Mouse (Mus musculus): ENCODE measurements around the gene Cpt1c.
"Not testable (repeated sequence)": the region's sequence is repeated elsewhere in the genome, so short reads cannot be mapped to it uniquely, and the experiment has no call there.

Cpt1c gene

GRCm38 (mm10) chr7:44974383-44975116, at the start of gene Cpt1c:
TSS of gene Cpt1c (minus strand) at chr7:44974851.
- no peak for DNase-seq (ENCODE audit: extremely low read depth, low read depth, low spot score)

GRCm38 (mm10) chr7:45023711-45024110, 49.1 kb upstream of the Cpt1c start:
- not testable (repeated sequence) for DNase-seq (ENCODE audit: extremely low read depth, low read depth, low spot score)

GRCm38 (mm10) chr7:45020225-45020624, 45.6 kb upstream of the Cpt1c start:
- no peak for DNase-seq (ENCODE audit: extremely low read depth, low read depth, low spot score)

GRCm38 (mm10) chr7:45019031-45019571, 44.5 kb upstream of the Cpt1c start:
- DNase-seq (ENCODE audit: extremely low read depth, low read depth, low spot score), result peak; percentile 70

- DNase-seq (ENCODE audit: extremely low read depth, low read depth, low spot score), result peak; percentile 97
These were observed 42.8 kb upstream of the Cpt1c start, which contains the start of gene Rras for GRCm38 (mm10) chr7:45017242-45018061. TSS of gene Rras (plus strand) at chr7:45017961.

- DNase-seq (ENCODE audit: extremely low read depth, low read depth, low spot score), result no peak
These were observed 42.1 kb upstream of the Cpt1c start for GRCm38 (mm10) chr7:45016761-45017160.

GRCm38 (mm10) chr7:45015957-45016612, 41.4 kb upstream of the Cpt1c start, which contains the start of gene Scaf1:
TSS of gene Scaf1 (minus strand) at chr7:45016363.
- peak; percentile 91 for DNase-seq (ENCODE audit: extremely low read depth, low read depth, low spot score)

GRCm38 (mm10) chr7:45015344-45015956, 40.8 kb upstream of the Cpt1c start:
- no peak for DNase-seq (ENCODE audit: extremely low read depth, low read depth, low spot score)

GRCm38 (mm10) chr7:45014096-45014451, 39.4 kb upstream of the Cpt1c start:
- no peak for DNase-seq (ENCODE audit: extremely low read depth, low read depth, low spot score)

GRCm38 (mm10) chr7:45013366-45014095, 38.9 kb upstream of the Cpt1c start:
- DNase-seq (ENCODE audit: extremely low read depth, low read depth, low spot score), result no peak

- no peak for DNase-seq (ENCODE audit: extremely low read depth, low read depth, low spot score)
These were observed 38.2 kb upstream of the Cpt1c start for GRCm38 (mm10) chr7:45012824-45013223.

- no peak for DNase-seq (ENCODE audit: extremely low read depth, low read depth, low spot score)
These were observed 37.4 kb upstream of the Cpt1c start for GRCm38 (mm10) chr7:45012011-45012410.

- no peak for DNase-seq (ENCODE audit: extremely low read depth, low read depth, low spot score)
These were observed 33.8 kb upstream of the Cpt1c start for GRCm38 (mm10) chr7:45008411-45008810.

GRCm38 (mm10) chr7:45007846-45008245, 33.2 kb upstream of the Cpt1c start:
- DNase-seq (ENCODE audit: extremely low read depth, low read depth, low spot score), result no peak

- DNase-seq (ENCODE audit: extremely low read depth, low read depth, low spot score), result no peak
These were observed 32.5 kb upstream of the Cpt1c start for GRCm38 (mm10) chr7:45007141-45007540.

- DNase-seq (ENCODE audit: extremely low read depth, low read depth, low spot score), result no peak
These were observed 31.9 kb upstream of the Cpt1c start for GRCm38 (mm10) chr7:45006503-45006902.

- DNase-seq (ENCODE audit: extremely low read depth, low read depth, low spot score), result no peak
These were observed 30.8 kb upstream of the Cpt1c start for GRCm38 (mm10) chr7:45005321-45005992.

- DNase-seq (ENCODE audit: extremely low read depth, low read depth, low spot score), result no peak
These were observed 29.9 kb upstream of the Cpt1c start for GRCm38 (mm10) chr7:45004546-45004945.

GRCm38 (mm10) chr7:45002440-45002839, 27.8 kb upstream of the Cpt1c start:
- no peak for DNase-seq (ENCODE audit: extremely low read depth, low read depth, low spot score)
